Mouse (Mus musculus): ENCODE measurements at regions not wholly inside any gene's neighbourhood (a gene's known extent, or its start where the extent isn't known, plus 50 kb on each side); places are given as distances from the start of the nearest gene placed in this dataset.

GRCm38 (mm10) chr2:45439146-45439545, 322.0 kb upstream of the Zeb2 start:
- Histone ChIP-seq H3K27ac (no peak overlapping the region), H3K9ac (no peak overlapping the region), H3K4me3 (replicated peaks) (no peak overlapping the region), H3K9me3 (no peaks in the 10 kb centered on the region), H3K27me3 (replicated peaks) (no peaks in the 10 kb centered on the region), H3K4me2 (replicated peaks) (no peak overlapping the region), H3K4me1 (replicated peaks) (no peaks in the 10 kb centered on the region), H3K36me3 (no peaks in the 10 kb centered on the region)
- 69% methylated on average over 4 of the region's 4 CpGs for WGBS
- no peak for ATAC-seq

- Histone ChIP-seq H3K4me1 (replicated peaks) (no peaks in the 10 kb centered on the region), H3K4me3 (replicated peaks) (no peak overlapping the region), H3K9me3 (no peaks in the 10 kb centered on the region), H3K27me3 (replicated peaks) (no peaks in the 10 kb centered on the region), H3K9ac (no peak overlapping the region), H3K36me3 (no peaks in the 10 kb centered on the region), H3K27ac (no peak overlapping the region), H3K4me2 (replicated peaks) (no peak overlapping the region)
- ATAC-seq, result no peak
- 71% methylated on average over 9 of the region's 9 CpGs for WGBS
These were observed 321.5 kb upstream of the Zeb2 start for GRCm38 (mm10) chr2:45438739-45439138.

GRCm38 (mm10) chr2:45435261-45435980, 318.2 kb upstream of the Zeb2 start:
- Histone ChIP-seq H3K4me2 (replicated peaks) (no peak overlapping the region), H3K27ac (no peak overlapping the region), H3K36me3 (no peaks in the 10 kb centered on the region), H3K4me3 (replicated peaks) (no peak overlapping the region), H3K9ac (no peak overlapping the region), H3K27me3 (replicated peaks) (no peaks in the 10 kb centered on the region), H3K9me3 (no peaks in the 10 kb centered on the region), H3K4me1 (replicated peaks) (no peaks in the 10 kb centered on the region)
- ATAC-seq, result no peak
- WGBS, result 68% methylated on average over 6 of the region's 6 CpGs

GRCm38 (mm10) chr2:45434789-45435188, 317.6 kb upstream of the Zeb2 start:
- ATAC-seq, result no peak
- no peak overlapping the region for H3K27ac ChIP-seq
- H3K4me3 ChIP-seq (replicated peaks), result no peak overlapping the region
- H3K36me3 ChIP-seq, result no peaks in the 10 kb centered on the region
- WGBS, result 93% methylated on average over 5 of the region's 5 CpGs
- no peak overlapping the region for H3K4me2 ChIP-seq (replicated peaks)
- H3K27me3 ChIP-seq (replicated peaks), result no peaks in the 10 kb centered on the region
- no peaks in the 10 kb centered on the region for H3K4me1 ChIP-seq (replicated peaks)
- no peaks in the 10 kb centered on the region for H3K9me3 ChIP-seq
- H3K9ac ChIP-seq, result no peak overlapping the region

GRCm38 (mm10) chr2:45434169-45434568, 317.0 kb upstream of the Zeb2 start:
- Histone ChIP-seq H3K36me3 (no peaks in the 10 kb centered on the region), H3K9me3 (no peaks in the 10 kb centered on the region), H3K27me3 (replicated peaks) (no peaks in the 10 kb centered on the region), H3K27ac (no peak overlapping the region), H3K9ac (no peak overlapping the region), H3K4me3 (replicated peaks) (no peak overlapping the region), H3K4me2 (replicated peaks) (no peak overlapping the region), H3K4me1 (replicated peaks) (no peaks in the 10 kb centered on the region)
- 94% methylated on average over 1 of the region's 1 CpGs for WGBS
- ATAC-seq, result no peak

- 85% methylated on average over 4 of the region's 4 CpGs for WGBS
- no peak for ATAC-seq
- no peaks in the 10 kb centered on the region for H3K9me3 ChIP-seq
- H3K4me1 ChIP-seq (replicated peaks), result no peaks in the 10 kb centered on the region
- no peak overlapping the region for H3K4me3 ChIP-seq (replicated peaks)
- H3K27me3 ChIP-seq (replicated peaks), result no peaks in the 10 kb centered on the region
- H3K36me3 ChIP-seq, result no peaks in the 10 kb centered on the region
- H3K9ac ChIP-seq, result no peak overlapping the region
- H3K27ac ChIP-seq, result no peak overlapping the region
- no peak overlapping the region for H3K4me2 ChIP-seq (replicated peaks)
These were observed 314.2 kb upstream of the Zeb2 start for GRCm38 (mm10) chr2:45431366-45431765.

GRCm38 (mm10) chr2:45421774-45422173, 304.6 kb upstream of the Zeb2 start:
- Histone ChIP-seq H3K27ac (no peak overlapping the region), H3K4me3 (replicated peaks) (no peak overlapping the region), H3K27me3 (replicated peaks) (no peaks in the 10 kb centered on the region), H3K9me3 (no peaks in the 10 kb centered on the region), H3K9ac (no peak overlapping the region), H3K36me3 (no peaks in the 10 kb centered on the region), H3K4me2 (replicated peaks) (no peak overlapping the region), H3K4me1 (replicated peaks) (no peaks in the 10 kb centered on the region)
- ATAC-seq, result no peak
- 85% methylated on average over 1 of the region's 1 CpGs for WGBS

- Histone ChIP-seq H3K9me3 (no peaks in the 10 kb centered on the region), H3K27me3 (replicated peaks) (no peaks in the 10 kb centered on the region), H3K4me1 (replicated peaks) (no peaks in the 10 kb centered on the region), H3K4me2 (replicated peaks) (no peak overlapping the region), H3K36me3 (no peaks in the 10 kb centered on the region), H3K9ac (no peak overlapping the region), H3K4me3 (replicated peaks) (no peak overlapping the region), H3K27ac (no peak overlapping the region)
- ATAC-seq, result no peak
- WGBS, result 86% methylated on average over 8 of the region's 8 CpGs
These were observed 290.9 kb upstream of the Zeb2 start for GRCm38 (mm10) chr2:45408136-45408535.

- ATAC-seq, result no peak
- Histone ChIP-seq H3K36me3 (no peaks in the 10 kb centered on the region), H3K4me1 (replicated peaks) (no peaks in the 10 kb centered on the region), H3K9ac (no peak overlapping the region), H3K4me3 (replicated peaks) (no peak overlapping the region), H3K4me2 (replicated peaks) (no peak overlapping the region), H3K27me3 (replicated peaks) (no peaks in the 10 kb centered on the region), H3K27ac (no peak overlapping the region), H3K9me3 (no peaks in the 10 kb centered on the region)
These were observed 272.8 kb upstream of the Zeb2 start for GRCm38 (mm10) chr2:45389902-45390492.

GRCm38 (mm10) chr2:45371268-45371667, 254.1 kb upstream of the Zeb2 start:
- Histone ChIP-seq H3K9ac (no peak overlapping the region), H3K4me3 (replicated peaks) (no peak overlapping the region), H3K27me3 (replicated peaks) (no peaks in the 10 kb centered on the region), H3K4me2 (replicated peaks) (no peak overlapping the region), H3K4me1 (replicated peaks) (no peaks in the 10 kb centered on the region), H3K27ac (no peak overlapping the region), H3K9me3 (no peaks in the 10 kb centered on the region), H3K36me3 (no peaks in the 10 kb centered on the region)
- no peak for ATAC-seq
- 82% methylated on average over 4 of the region's 4 CpGs for WGBS

- Histone ChIP-seq H3K36me3 (no peaks in the 10 kb centered on the region), H3K27me3 (replicated peaks) (no peaks in the 10 kb centered on the region), H3K9me3 (no peaks in the 10 kb centered on the region), H3K27ac (no peak overlapping the region), H3K4me2 (replicated peaks) (no peak overlapping the region), H3K9ac (no peak overlapping the region), H3K4me3 (replicated peaks) (no peak overlapping the region), H3K4me1 (replicated peaks) (no peaks in the 10 kb centered on the region)
- WGBS, result 44% methylated on average over 1 of the region's 1 CpGs
- ATAC-seq, result no peak
These were observed 253.4 kb upstream of the Zeb2 start for GRCm38 (mm10) chr2:45370615-45370968.

GRCm38 (mm10) chr2:45369914-45370614, 252.9 kb upstream of the Zeb2 start:
- Histone ChIP-seq H3K4me1 (replicated peaks) (no peaks in the 10 kb centered on the region), H3K36me3 (no peaks in the 10 kb centered on the region), H3K9ac (no peak overlapping the region), H3K4me3 (replicated peaks) (no peak overlapping the region), H3K4me2 (replicated peaks) (no peak overlapping the region), H3K27ac (no peak overlapping the region), H3K27me3 (replicated peaks) (no peaks in the 10 kb centered on the region), H3K9me3 (no peaks in the 10 kb centered on the region)
- 60% methylated on average over 5 of the region's 5 CpGs for WGBS
- ATAC-seq, result no peak

- no peak for ATAC-seq
- H3K4me1 ChIP-seq (replicated peaks), result no peaks in the 10 kb centered on the region
- no peaks in the 10 kb centered on the region for H3K36me3 ChIP-seq
- no peaks in the 10 kb centered on the region for H3K27me3 ChIP-seq (replicated peaks)
- no peak overlapping the region for H3K4me2 ChIP-seq (replicated peaks)
- no peak overlapping the region for H3K9ac ChIP-seq
- 80% methylated on average over 4 of the region's 4 CpGs for WGBS
- H3K9me3 ChIP-seq, result no peaks in the 10 kb centered on the region
- H3K4me3 ChIP-seq (replicated peaks), result no peak overlapping the region
- H3K27ac ChIP-seq, result no peak overlapping the region
These were observed 252.2 kb upstream of the Zeb2 start for GRCm38 (mm10) chr2:45369432-45369831.

Data from intestine, embryonic 15.5 days (tissue).